Mouse (Mus musculus) embryonic fibroblast, embryonic 13.5 days (primary cell): ENCODE results near the gene Cab39l. TPM values are rescaled to one million over a fixed set of nuclear protein-coding genes. Genes with fewer than 3 reads are reported as not detected.
A peak's percentile ranks its signal among the peaks of the same experiment; 100 is the strongest.

Experiments
- H3K27ac ChIP-seq: 2 replicates; pipeline ENCODE4 v1.5.1; 2012; ENCODE audit warnings: low read length, control low read depth, inconsistent platforms; ENCODE audit not compliant: insufficient read depth
- H3K4me1 ChIP-seq: 2 replicates; pipeline ENCODE4 v1.6.1; 2011; ENCODE audit warnings: low read length; ENCODE audit not compliant: control insufficient read depth, insufficient read depth
- H3K4me3 ChIP-seq: 2 replicates; pipeline ENCODE4 v1.5.1; 2011; ENCODE audit warnings: mild to moderate bottlenecking, control low read depth, low read length; ENCODE audit not compliant: insufficient read depth
- CTCF ChIP-seq: IDR thresholded peaks from 2 replicates; pipeline ENCODE4 v1.5.1; 2011; ENCODE audit warnings: mild to moderate bottlenecking, control low read depth, low read length, moderate library complexity, borderline replicate concordance; ENCODE audit not compliant: insufficient read depth
- POLR2A ChIP-seq: IDR thresholded peaks from 2 replicates; pipeline ENCODE4 v1.6.1; 2011; ENCODE audit warnings: low read depth, mild to moderate bottlenecking, control low read depth, low read length, moderate library complexity
- polyA plus RNA-seq: library from polyadenylated mRNA; stranded (reverse); fragments of >200 nt; gene quantifications from 2 replicates; pipeline ENCODE4 v1.2.4, GENCODE M21; 2011; ENCODE audit warnings: low read depth; ENCODE audit not compliant: missing spikeins, insufficient read length

Gene Cab39l
- polyA plus RNA-seq, 1 experiment = 32.3 TPM

- H3K4me1 ChIP-seq = 0 out of 2 replicates have a peak, but pooled peaks cover 2% of the 10 kb centered on the region
- H3K27ac ChIP-seq = no peak overlapping the region
- TF ChIP-seq POLR2A (no peak), CTCF (no peak)
- no peak overlapping the region for H3K4me3 ChIP-seq
These were observed 3.4 kb upstream of the Cab39l start for GRCm38 (mm10) chr14:59437398-59437797.

DNA sequence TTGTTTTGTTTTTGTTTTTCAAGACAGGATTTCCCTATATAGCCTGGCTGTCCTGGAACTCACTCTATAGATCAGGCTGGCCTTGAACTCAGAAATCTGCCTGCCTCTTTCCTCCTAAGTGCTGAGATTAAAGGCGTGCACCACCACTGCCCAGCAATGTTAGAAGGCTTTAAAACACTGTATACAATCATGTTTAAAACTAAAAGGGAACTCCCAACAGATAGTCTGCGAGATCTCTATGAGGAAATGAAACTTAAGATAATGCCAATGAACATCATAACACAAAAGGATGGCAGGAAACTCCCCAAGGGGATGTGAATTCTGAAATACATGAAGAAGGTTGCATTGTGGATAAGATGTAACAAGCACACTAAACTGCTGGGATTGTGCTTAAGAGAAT is 2.3 kb upstream of the Cab39l start:
- TF ChIP-seq POLR2A = no peak
- TF ChIP-seq CTCF = no peak
- H3K4me3 ChIP-seq = no peak overlapping the region
- no peak overlapping the region for H3K27ac ChIP-seq
- 0 out of 2 replicates have a peak, but pooled peaks cover 2% of the 10 kb centered on the region for H3K4me1 ChIP-seq

- Histone ChIP-seq H3K4me1 (0 out of 2 replicates have a peak, but pooled peaks cover 2% of the 10 kb centered on the region), H3K27ac (no peak overlapping the region), H3K4me3 (peak overlapping the region; percentile 95)
- TF ChIP-seq POLR2A (no peak), CTCF (no peak)
These were observed 733 bp upstream of the Cab39l start for GRCm38 (mm10) chr14:59440039-59440438.

DNA sequence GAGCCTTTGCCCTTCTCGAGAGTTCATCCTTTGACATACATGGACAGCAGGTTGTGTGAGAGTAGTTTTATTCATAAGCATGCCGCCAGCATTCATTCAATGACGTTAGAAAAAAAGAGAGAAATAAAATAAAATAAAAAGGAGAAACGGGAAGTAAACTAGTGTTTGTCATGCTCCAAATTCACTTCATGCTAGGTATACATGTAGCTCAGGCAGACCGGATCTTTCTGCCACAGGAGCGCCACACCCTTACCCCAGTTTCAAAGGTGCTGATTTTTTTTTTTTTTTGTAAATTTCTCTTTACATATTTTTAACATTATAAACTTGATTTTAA is 667 bp downstream of the Cab39l start:
- Histone ChIP-seq H3K4me3 (peak overlapping the region; percentile 95), H3K4me1 (0 out of 2 replicates have a peak, but pooled peaks cover 2% of the 10 kb centered on the region), H3K27ac (no peak overlapping the region)
- TF ChIP-seq CTCF (no peak), POLR2A (no peak)

DNA sequence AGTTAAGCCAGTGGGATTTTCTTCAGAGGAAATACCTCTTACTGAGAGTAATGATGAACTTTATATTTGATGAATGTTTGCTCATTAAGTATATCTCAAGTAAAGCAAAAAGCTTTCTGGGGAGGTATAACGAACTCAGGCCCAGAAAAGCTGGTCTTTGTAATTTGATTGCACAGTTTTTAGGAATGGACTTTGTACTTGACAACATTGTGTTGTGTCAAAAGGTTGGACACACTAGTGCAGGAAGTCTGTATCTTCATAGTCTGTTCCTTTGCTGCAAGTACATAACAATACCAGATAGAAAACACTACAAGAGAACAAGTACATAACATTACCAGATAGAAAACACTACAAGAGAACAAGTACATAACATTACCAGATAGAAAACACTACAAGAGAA is 4.6 kb downstream of the Cab39l start:
- Histone ChIP-seq H3K4me1 (no peaks in the 10 kb centered on the region), H3K4me3 (no peak overlapping the region), H3K27ac (no peak overlapping the region)
- TF ChIP-seq POLR2A (no peak), CTCF (no peak)

GRCm38 (mm10) chr14:59447981-59448380 is 7.2 kb downstream of the Cab39l start:
- TF ChIP-seq CTCF (no peak), POLR2A (no peak)
- H3K27ac ChIP-seq = no peak overlapping the region
- no peaks in the 10 kb centered on the region for H3K4me1 ChIP-seq
- no peak overlapping the region for H3K4me3 ChIP-seq

GRCm38 (mm10) chr14:59466503-59466902 is 25.7 kb downstream of the Cab39l start:
- Histone ChIP-seq H3K27ac (no peak overlapping the region), H3K4me3 (no peak overlapping the region), H3K4me1 (peaks cover 3% of the 10 kb centered on the region; the same call in 1 of the 2 replicates)
- TF ChIP-seq CTCF = no peak
- TF ChIP-seq POLR2A = no peak

DNA sequence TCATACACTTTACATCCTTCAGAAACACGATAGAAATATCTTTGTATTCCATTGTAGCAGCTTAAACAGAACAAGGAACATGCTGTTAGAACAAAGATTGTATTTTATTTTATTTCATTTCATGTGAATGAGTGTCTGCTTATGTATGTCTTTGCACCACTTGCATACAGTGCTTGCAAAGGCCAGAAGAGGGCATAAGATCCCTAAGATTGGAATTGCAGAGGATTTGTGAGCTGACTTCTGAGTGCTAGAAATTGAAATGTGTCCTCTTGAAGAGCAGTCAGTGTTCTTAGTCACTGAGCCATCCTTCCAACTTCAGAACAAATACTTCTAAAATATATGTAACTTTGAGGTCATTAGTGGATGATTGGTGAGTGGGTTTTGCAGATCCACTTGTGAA is 27.0 kb downstream of the Cab39l start:
- no peak for TF ChIP-seq CTCF
- TF ChIP-seq POLR2A = no peak
- Histone ChIP-seq H3K4me1 (peaks cover 3% of the 10 kb centered on the region; the same call in 1 of the 2 replicates), H3K4me3 (no peak overlapping the region), H3K27ac (no peak overlapping the region)

DNA sequence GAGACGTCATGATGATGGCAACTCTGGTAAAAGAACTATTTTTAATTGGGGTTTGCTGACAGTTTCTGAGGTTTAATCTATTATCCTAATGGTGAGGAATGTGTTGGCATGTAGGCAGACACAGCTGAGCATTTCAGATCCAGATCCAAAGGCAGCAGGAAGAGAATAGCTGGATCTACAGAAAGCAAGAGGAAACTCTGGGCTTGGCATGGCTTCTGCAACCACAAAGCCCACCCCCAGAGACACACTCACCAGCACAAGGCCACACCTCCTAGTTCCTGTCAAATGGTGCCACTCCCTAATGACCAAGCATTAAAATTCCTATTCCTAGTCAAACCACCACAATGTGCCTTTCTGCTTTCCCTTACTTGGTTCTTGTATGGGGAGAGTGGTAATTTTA is 30.0 kb downstream of the Cab39l start:
- TF ChIP-seq CTCF (no peak), POLR2A (no peak)
- peak overlapping the region; percentile 73 for H3K27ac ChIP-seq
- no peak overlapping the region for H3K4me3 ChIP-seq
- peaks cover 3% of the 10 kb centered on the region; the same call in 1 of the 2 replicates for H3K4me1 ChIP-seq

DNA sequence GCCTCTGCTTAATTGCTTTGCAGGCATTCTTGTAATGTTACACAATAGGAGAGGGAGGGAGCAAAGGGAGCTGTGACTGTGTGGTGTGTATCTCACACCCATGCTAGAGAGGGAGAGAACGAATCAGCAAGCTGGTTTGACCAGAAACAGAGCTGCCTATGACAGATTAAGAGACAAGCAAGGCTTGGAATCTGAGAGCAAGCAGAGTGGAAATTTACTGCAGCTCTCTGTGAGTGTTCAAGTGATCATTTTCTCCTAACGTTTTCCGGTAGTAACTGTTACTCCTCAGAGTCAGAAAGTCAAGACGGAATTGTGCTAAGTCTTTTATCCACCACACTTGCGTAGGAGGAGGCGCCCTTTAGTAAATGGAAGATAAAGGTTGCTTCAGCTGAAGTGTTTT is 37.9 kb downstream of the Cab39l start:
- TF ChIP-seq CTCF (no peak), POLR2A (no peak)
- no peaks in the 10 kb centered on the region for H3K4me1 ChIP-seq
- H3K27ac ChIP-seq = peak overlapping the region; percentile 52
- no peak overlapping the region for H3K4me3 ChIP-seq

DNA sequence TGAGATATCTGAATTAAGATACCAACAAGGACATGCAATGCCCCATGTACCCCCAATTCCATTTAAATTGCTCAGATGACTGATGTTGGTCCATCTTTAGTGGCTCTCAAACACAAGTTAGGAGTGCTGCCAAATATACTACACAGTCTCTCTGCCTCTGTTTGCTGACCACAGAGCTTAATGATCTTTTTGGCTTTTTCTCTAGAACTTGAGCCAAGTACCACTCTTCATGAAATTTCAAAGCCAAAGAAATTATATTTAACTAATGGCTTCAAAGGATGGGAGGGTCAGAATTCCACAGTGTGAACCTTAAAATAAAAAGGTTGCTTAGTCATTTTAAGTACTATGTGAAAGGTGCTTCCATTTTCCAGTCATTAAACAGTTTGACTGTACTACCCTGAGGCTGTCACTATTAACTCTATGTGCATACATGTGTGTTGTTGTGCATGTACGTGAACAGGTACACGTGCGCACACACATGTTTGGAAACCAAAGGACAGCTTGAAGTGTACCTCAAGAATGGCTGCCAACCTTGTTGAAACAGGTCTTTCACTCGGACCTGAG is 44.6 kb downstream of the Cab39l start:
- no peaks in the 10 kb centered on the region for H3K4me1 ChIP-seq
- TF ChIP-seq CTCF = no peak
- TF ChIP-seq POLR2A = no peak
- no peak overlapping the region for H3K27ac ChIP-seq
- no peak overlapping the region for H3K4me3 ChIP-seq
